Mouse (Mus musculus) lung, adult 2 months (tissue): ENCODE data around the gene Hoxd9.

Experiments
- CTCF ChIP-seq: fragments of 200-500 bp; IDR thresholded peaks from 2 replicates; pipeline ENCODE4 v1.5.1; 2011; ENCODE audit warnings: mild to moderate bottlenecking, low read length, control low read depth; ENCODE audit not compliant: insufficient read depth
- POLR2A ChIP-seq: fragments of 200-500 bp; IDR thresholded peaks from 2 replicates; pipeline ENCODE4 v1.6.1; 2011; ENCODE audit warnings: low read depth, mild to moderate bottlenecking, control low read depth, low read length, borderline replicate concordance; ENCODE audit errors: extremely low read depth

- no peak for TF ChIP-seq CTCF
- TF ChIP-seq POLR2A, result no peak
These were observed 29.6 kb downstream of the Hoxd9 start for GRCm38 (mm10) chr2:74726973-74727639.
